In genomic region chr15:36355851-36356250, GRCm38 (mm10) we compare ENCODE assay signal across 18 mouse cellular contexts.
"Had no signal": no experiment of that assay in that cellular context is flagged by ENCODE, and none has a peak within 500 bp of the region (broad histone marks: within the 10 kb centered on the region; RNA-seq: fewer than 3 reads in every experiment).

No protein-coding gene starts in this region.

- DNase-seq: lung, adult 18-20 months; lung, embryonic 14.5 days; lung, postnatal 10 days; lung, postnatal 4 days; midbrain, embryonic 14.5 days; retina, postnatal 1 day; right cerebral cortex, postnatal 25 days; right cerebral cortex, postnatal 4 days; spleen, adult 18-20 months; thymus, adult 2 months; thymus, postnatal 25 days; thymus, postnatal 4 days had no signal

- H3K36me3 ChIP-seq: midbrain, embryonic 10.5 days; midbrain, embryonic 12.5 days; neural tube, embryonic 13.5 days; neural tube, embryonic 15.5 days had no signal

- H3K9me3 ChIP-seq: midbrain, embryonic 10.5 days; midbrain, embryonic 12.5 days; neural tube, embryonic 13.5 days; neural tube, embryonic 15.5 days had no signal

- H3K4me2 ChIP-seq: lung, embryonic 14.5 days; midbrain, embryonic 12.5 days; neural tube, embryonic 13.5 days; neural tube, embryonic 15.5 days had no signal

- H3K27ac ChIP-seq: midbrain, embryonic 10.5 days; midbrain, embryonic 12.5 days; neural tube, embryonic 13.5 days; neural tube, embryonic 15.5 days had no signal

- H3K4me3 ChIP-seq: midbrain, embryonic 10.5 days; midbrain, embryonic 12.5 days; myocyte; neural tube, embryonic 13.5 days; neural tube, embryonic 15.5 days had no signal

- H3K9ac ChIP-seq: lung, embryonic 14.5 days; midbrain, embryonic 12.5 days; neural tube, embryonic 13.5 days; neural tube, embryonic 15.5 days had no signal

- ATAC-seq: midbrain, embryonic 16.5 days had no signal

- H3K4me1 ChIP-seq: neural tube, embryonic 15.5 days had no signal

- H3K27me3 ChIP-seq: midbrain, embryonic 12.5 days; neural tube, embryonic 13.5 days; neural tube, embryonic 15.5 days had no signal
